Mouse (Mus musculus) thymus, adult 2 months (tissue): ENCODE measurements around the gene Nf1. TPM values are rescaled to one million over a fixed set of nuclear protein-coding genes. Genes with fewer than 3 reads are reported as not detected.

Experiments
- DNase-seq: peaks from one replicate; pipeline ENCODE4 v3.0.0; 2021
- H3K27ac ChIP-seq: fragments of 200-500 bp; 2 replicates; pipeline ENCODE4 v1.5.1; 2012; ENCODE audit warnings: low read length, control low read depth; ENCODE audit not compliant: control insufficient read depth, insufficient read depth
- H3K27me3 ChIP-seq: fragments of 200-500 bp; 2 replicates; pipeline ENCODE4 v1.6.1; 2012; ENCODE audit warnings: mild to moderate bottlenecking, low read length, moderate library complexity, mixed read lengths; ENCODE audit not compliant: control insufficient read depth, insufficient read depth
- H3K36me3 ChIP-seq: fragments of 200-500 bp; 2 replicates; pipeline ENCODE4 v1.6.1; 2012; ENCODE audit warnings: mild to moderate bottlenecking, low read length, moderate library complexity; ENCODE audit not compliant: control insufficient read depth, insufficient read depth
- H3K4me1 ChIP-seq: fragments of 200-500 bp; replicated peaks from 2 replicates; pipeline ENCODE4 v1.6.1; 2012; ENCODE audit warnings: low read length; ENCODE audit not compliant: control insufficient read depth, insufficient read depth
- H3K4me3 ChIP-seq: fragments of 200-500 bp; 2 replicates; pipeline ENCODE4 v1.5.1; 2012; ENCODE audit warnings: mild to moderate bottlenecking, low read length, control low read depth, moderate library complexity; ENCODE audit not compliant: control insufficient read depth, insufficient read depth
- CTCF ChIP-seq: fragments of 200-500 bp; IDR thresholded peaks from 2 replicates; pipeline ENCODE4 v1.5.1; 2012; ENCODE audit warnings: mild to moderate bottlenecking, control low read depth, low read length, moderate library complexity, borderline replicate concordance; ENCODE audit not compliant: control insufficient read depth, poor library complexity, insufficient read depth; ENCODE audit errors: extremely low read depth
- POLR2A ChIP-seq: fragments of 200-500 bp; IDR thresholded peaks from 2 replicates; pipeline ENCODE4 v1.6.1; 2012; ENCODE audit warnings: mild to moderate bottlenecking, low read length, control low read depth, moderate library complexity; ENCODE audit not compliant: control insufficient read depth, poor library complexity, insufficient read depth; ENCODE audit errors: extremely low read depth
- WGBS: fragments of 180-500 bp; shearing (Covaris S2); methylation state at CpG from one replicate; pipeline ENCODE4 v1.1.7; 2018; 5-methylcytosine and 5-hydroxymethylcytosine counted together
- polyA plus RNA-seq: library from polyadenylated mRNA; depleted of rRNA; stranded (reverse); fragments of >200 nt; gene quantifications from 2 replicates; pipeline ENCODE4 v1.2.3, GENCODE M21; 2012

The Nf1 gene
- polyA plus RNA-seq, 1 experiment = 6.9 TPM

- no peak overlapping the region for H3K4me3 ChIP-seq
- DNase-seq = no peak
- WGBS = 94% methylated on average over 8 of the region's 8 CpGs
- no peak overlapping the region for H3K27ac ChIP-seq
- TF ChIP-seq POLR2A (no peak), CTCF (no peak)
- no peaks in the 10 kb centered on the region for H3K36me3 ChIP-seq
- H3K27me3 ChIP-seq = no peaks in the 10 kb centered on the region
- peaks cover 7% of the 10 kb centered on the region for H3K4me1 ChIP-seq
These were observed 194.6 kb downstream of the Nf1 start for GRCm38 (mm10) chr11:79533950-79534690.

GRCm38 (mm10) chr11:79535554-79535953 lies 196.1 kb downstream of the Nf1 start:
- DNase-seq = no peak
- H3K27ac ChIP-seq = no peak overlapping the region
- TF ChIP-seq CTCF (no peak), POLR2A (no peak)
- H3K4me3 ChIP-seq = no peak overlapping the region
- WGBS = 40% methylated on average over 4 of the region's 4 CpGs
- peaks cover 4% of the 10 kb centered on the region for H3K4me1 ChIP-seq
- H3K27me3 ChIP-seq = no peaks in the 10 kb centered on the region
- no peaks in the 10 kb centered on the region for H3K36me3 ChIP-seq

- no peaks in the 10 kb centered on the region for H3K27me3 ChIP-seq
- no peak overlapping the region for H3K27ac ChIP-seq
- no peak for DNase-seq
- no peaks in the 10 kb centered on the region for H3K36me3 ChIP-seq
- WGBS = 98% methylated on average over 3 of the region's 3 CpGs
- TF ChIP-seq CTCF (no peak), POLR2A (no peak)
- no peak overlapping the region for H3K4me3 ChIP-seq
- H3K4me1 ChIP-seq = no peaks in the 10 kb centered on the region
These were observed 196.8 kb downstream of the Nf1 start for GRCm38 (mm10) chr11:79536293-79536692.

- no peak for TF ChIP-seq CTCF
- no peak for TF ChIP-seq POLR2A
- WGBS = 5% methylated on average over 1 of the region's 1 CpGs
- H3K4me3 ChIP-seq = no peak overlapping the region
- no peaks in the 10 kb centered on the region for H3K4me1 ChIP-seq
- H3K36me3 ChIP-seq = 0 out of 2 replicates have a peak, but pooled peaks cover 3% of the 10 kb centered on the region
- H3K27ac ChIP-seq = no peak overlapping the region
- no peak for DNase-seq
- no peaks in the 10 kb centered on the region for H3K27me3 ChIP-seq
These were observed 213.1 kb downstream of the Nf1 start for GRCm38 (mm10) chr11:79552622-79553021.

GRCm38 (mm10) chr11:79560536-79560935 lies 221.0 kb downstream of the Nf1 start:
- Histone ChIP-seq H3K4me1 (no peaks in the 10 kb centered on the region), H3K4me3 (no peak overlapping the region), H3K27me3 (no peaks in the 10 kb centered on the region), H3K27ac (no peak overlapping the region), H3K36me3 (0 out of 2 replicates have a peak, but pooled peaks cover 4% of the 10 kb centered on the region)
- TF ChIP-seq POLR2A (no peak), CTCF (no peak)
- DNase-seq = no peak
- WGBS = 97% methylated on average over 4 of the region's 4 CpGs

- Histone ChIP-seq H3K4me1 (no peaks in the 10 kb centered on the region), H3K4me3 (no peak overlapping the region), H3K27me3 (no peaks in the 10 kb centered on the region), H3K27ac (no peak overlapping the region), H3K36me3 (peaks cover 11% of the 10 kb centered on the region; the same call in 1 of the 2 replicates)
- 92% methylated on average over 7 of the region's 7 CpGs for WGBS
- no peak for DNase-seq
- no peak for TF ChIP-seq POLR2A
- TF ChIP-seq CTCF = no peak
These were observed 224.0 kb downstream of the Nf1 start for GRCm38 (mm10) chr11:79563493-79563892.
